Mouse (Mus musculus): ENCODE data around the gene Iqschfp.

DNA sequence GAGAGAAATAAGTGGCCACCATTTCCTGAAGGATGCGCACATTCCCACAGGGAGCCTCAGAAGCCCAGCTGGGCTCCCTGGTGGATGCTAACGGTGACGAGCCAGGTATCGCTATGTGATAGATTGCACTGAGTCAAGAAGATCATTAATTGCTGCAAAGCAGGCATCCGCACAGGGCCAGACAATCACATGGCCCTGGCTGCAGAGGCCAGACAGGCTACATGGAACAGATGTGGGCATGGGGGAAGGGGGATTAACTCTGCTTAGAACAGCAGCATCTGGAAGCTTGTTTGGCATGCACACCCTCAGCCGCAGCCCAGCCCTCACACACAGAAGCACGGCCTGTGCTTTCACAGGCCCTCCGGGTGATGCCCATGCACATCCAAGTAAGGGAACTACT lies 698.4 kb downstream of the Iqschfp start:
- no peak for TF ChIP-seq CTCF (IDR thresholded peaks at IDR 0.05; ENCODE audit: extremely low read depth, insufficient read depth, low read length)
- TF ChIP-seq POLR2A (IDR thresholded peaks at IDR 0.05; ENCODE audit: extremely low read depth, insufficient read depth, low read length), result no peak

Data from cortical plate, adult 2 months (tissue).